Mouse (Mus musculus): ENCODE results near the gene Tmem108. TPM values are rescaled to one million over a fixed set of nuclear protein-coding genes. Genes with fewer than 3 reads are reported as not detected.

Gene Tmem108
- polyA plus RNA-seq, 1 experiment, result 1.0 TPM

DNA sequence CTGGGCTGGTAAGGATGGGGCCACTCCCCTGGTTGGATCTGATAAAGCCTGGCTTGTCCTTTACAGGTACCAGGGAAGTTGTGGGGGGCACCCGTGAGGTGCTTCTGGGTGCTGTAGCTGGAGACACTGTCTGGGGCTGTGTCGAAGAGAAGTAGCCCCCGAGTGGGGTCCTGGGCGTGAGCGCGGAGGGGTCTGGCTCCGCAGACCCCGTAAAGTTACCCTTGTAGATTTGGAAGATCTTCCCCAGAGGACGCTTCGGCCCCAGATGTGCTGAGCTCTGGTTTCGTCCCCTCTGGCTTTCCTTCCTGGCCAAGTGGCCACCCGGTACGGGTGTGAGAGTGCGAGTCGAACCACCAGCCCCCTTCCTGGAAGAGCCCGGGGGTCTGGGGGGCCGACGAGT, 262.3 kb downstream of the Tmem108 start:
- no peak for DNase-seq (ENCODE audit: low spot score)

- DNase-seq (ENCODE audit: low spot score), result no peak
Measured at GRCm38 (mm10) chr9:103498699-103499098, 262.9 kb downstream of the Tmem108 start.

GRCm38 (mm10) chr9:103495391-103495790, 266.2 kb downstream of the Tmem108 start:
- no peak for DNase-seq (ENCODE audit: low spot score)

DNA sequence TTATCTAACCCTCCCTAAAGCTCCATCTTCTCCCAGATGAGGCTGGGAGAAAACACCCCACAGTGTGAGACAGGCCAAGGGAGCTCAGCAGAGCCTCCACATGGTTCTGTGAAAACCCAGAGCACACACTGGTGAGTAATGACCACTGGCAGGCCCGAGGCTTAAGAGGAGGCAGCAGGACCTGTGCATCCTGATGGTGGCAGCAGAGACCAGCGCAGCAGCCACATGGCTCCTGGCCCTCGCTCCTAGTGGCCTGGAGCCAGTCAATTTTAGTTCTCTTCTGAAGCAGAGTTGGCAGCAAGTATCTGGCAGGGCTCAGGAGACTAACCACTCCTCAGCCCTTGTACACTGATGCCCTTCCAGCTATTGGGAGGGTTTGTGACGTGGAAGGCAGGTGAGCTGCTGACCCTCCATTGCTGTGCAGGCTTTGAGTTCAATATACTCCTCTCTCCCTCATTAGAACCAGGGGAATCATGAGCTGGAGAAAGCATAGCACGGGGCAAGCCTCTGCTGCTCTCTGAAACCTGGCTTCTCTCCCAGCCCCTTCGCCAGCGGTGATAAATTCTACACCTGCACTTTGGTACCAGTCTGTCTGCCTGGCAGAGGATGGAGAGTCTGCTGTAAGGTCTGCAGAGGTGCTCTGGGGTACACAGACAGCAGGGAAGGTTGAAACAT, 267.2 kb downstream of the Tmem108 start:
- DNase-seq (ENCODE audit: low spot score), result peak; percentile 48

DNA sequence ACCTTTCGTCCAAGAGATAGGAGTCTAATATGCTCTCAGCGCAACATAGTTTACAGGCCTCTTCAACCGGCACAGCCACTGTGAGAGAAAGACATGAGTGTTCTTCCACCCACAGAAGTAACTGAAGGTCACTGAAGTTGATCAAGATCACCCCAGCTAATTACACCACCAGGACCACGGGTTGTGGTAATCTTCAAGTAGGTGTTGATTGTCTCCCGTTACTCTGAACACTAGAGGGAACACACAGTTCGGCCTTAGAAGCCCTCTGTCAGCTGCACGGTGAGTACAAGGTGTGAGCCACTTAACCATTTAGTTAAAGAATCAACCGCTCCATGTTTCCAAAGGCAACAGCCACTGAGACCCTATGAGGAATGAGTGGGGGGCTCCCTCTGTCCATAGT, 269.7 kb downstream of the Tmem108 start:
- no peak for DNase-seq (ENCODE audit: low spot score)

GRCm38 (mm10) chr9:103490439-103490838, 271.2 kb downstream of the Tmem108 start:
- DNase-seq (ENCODE audit: low spot score), result peak; percentile 46

DNA sequence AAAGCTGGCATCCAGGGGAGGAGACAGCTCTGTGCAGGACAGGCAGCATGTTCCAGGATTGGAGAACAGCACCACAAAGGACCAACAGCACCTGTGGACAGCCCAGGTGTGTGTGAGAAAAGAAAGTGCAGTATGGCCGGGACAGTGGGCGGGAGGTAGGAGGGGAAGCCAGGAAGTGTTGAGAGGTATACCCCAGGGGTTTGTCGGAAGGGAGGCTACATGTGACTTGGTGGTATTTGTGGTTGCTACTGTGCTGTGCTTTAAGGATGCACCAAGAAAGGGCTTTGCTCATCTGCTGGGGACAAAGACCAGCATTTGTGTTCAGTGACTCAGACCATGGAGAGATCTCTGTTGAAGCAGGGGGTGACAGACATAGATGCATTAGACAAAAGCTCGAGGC, 271.8 kb downstream of the Tmem108 start:
- DNase-seq (ENCODE audit: low spot score), result no peak

- no peak for DNase-seq (ENCODE audit: low spot score)
Measured at GRCm38 (mm10) chr9:103489096-103489495, 272.5 kb downstream of the Tmem108 start.

- DNase-seq (ENCODE audit: low spot score), result no peak
Measured at GRCm38 (mm10) chr9:103486262-103486661, 275.4 kb downstream of the Tmem108 start.

DNA sequence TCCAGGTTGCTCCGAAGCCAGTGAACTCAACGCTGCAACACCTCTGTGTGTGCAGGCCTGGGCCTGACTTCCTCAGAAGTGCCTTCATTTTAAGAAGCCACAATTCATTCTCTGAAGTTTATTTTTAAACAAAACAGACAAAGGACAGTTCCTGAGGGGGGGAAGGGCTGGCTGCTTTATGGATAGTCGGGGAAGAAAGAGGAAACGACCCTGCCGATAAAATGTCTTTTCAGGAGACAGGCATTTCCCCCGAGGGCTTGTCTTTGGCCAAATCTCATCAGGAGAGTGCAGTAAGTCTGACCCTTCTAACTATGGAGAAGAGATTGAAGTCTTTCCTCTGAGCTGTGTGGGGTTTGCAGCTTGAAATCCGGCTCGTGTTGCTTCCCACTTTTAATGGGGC, 276.0 kb downstream of the Tmem108 start:
- no peak for DNase-seq (ENCODE audit: low spot score)

- no peak for DNase-seq (ENCODE audit: low spot score)
Measured at GRCm38 (mm10) chr9:103480603-103481220, 280.9 kb downstream of the Tmem108 start.

DNA sequence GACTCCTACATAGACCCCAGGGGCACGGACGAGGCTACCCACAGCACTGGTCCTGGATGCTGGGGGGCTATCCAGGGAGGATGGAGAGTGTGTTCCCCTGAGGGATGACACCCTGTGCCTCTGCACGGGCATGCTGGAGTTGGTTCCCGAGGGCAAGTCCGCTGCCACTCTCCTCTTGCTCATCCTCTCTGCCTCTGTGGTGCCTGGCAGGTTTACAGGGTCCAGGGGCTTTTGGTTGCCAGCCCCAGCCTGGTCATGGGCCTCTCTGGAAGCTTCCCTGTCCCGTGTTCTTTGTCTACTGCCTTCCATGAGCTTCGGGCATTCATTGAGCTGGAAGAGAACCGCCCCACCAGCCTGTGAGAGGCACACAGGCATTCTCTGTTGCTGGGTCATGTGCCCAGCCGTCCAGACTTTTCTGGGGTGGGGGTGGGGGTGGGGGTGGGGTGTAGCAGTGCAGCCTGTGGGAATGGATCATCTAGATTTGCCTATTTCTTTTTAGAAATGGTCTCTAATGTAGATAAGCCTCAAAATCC, 281.5 kb downstream of the Tmem108 start, which contains the start of gene Bfsp2:
TSS of gene Bfsp2 (minus strand) at position 377 of the 533 bp plus-strand sequence.
- no peak for DNase-seq (ENCODE audit: low spot score)

DNA sequence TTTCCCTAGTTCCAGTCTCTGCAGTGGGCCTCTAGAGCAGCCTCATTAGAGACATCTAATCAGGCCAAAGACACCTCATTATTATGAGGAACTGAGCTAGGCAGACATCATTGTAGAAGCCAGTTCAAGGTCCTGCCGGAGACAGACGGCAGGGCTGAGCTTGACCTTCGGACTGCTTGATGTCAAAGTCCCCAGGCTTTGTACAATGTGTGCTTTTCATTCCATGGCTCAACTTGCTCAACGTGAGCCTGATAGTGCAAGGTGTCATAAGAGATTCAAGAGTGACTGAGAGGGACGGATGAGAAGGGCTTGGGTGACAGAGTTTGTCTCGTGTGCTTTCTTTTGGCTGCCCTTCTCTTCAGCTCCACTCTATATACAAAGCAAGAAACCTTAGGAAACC, 286.2 kb downstream of the Tmem108 start:
- DNase-seq (ENCODE audit: low spot score), result no peak

DNA sequence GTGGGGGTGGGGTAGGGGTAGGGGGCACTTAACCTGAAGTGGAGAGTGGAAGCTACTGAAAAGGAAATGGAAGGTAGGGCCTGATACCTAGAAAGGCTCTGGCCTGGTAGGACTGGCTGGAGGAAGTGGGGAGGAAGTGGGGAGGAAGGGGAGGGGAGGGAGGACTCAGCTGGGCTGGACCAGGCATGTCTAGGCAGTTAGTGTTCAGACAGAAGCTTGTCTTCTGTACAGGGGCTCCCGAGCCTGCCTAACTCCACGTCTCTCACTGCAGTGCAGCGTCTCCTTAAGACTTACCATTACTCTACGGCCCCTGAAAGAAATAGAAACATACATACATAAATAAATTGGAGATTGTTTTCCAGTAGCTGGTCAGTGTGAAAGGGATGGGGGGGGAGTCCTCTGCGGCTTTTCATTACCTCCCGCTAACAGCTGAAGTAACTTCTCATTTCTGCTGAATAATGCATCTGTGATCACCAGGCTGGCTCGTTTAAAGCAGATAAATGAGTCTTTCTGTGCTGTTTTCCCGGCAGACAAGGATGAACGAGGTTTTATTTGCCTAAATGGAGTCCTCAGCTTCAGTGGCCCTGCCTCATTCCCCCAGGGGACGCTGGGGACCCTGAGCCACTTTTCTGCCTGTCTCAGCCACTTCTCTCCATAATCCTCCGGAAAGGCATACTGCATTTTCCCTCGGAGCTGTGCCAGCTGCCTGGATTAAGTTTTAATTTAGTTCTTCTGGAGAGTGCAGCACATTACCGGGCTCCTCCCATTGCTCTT, 287.5 kb downstream of the Tmem108 start:
- DNase-seq (ENCODE audit: low spot score), result no peak

GRCm38 (mm10) chr9:103471784-103472183, 289.9 kb downstream of the Tmem108 start:
- no peak for DNase-seq (ENCODE audit: low spot score)

DNA sequence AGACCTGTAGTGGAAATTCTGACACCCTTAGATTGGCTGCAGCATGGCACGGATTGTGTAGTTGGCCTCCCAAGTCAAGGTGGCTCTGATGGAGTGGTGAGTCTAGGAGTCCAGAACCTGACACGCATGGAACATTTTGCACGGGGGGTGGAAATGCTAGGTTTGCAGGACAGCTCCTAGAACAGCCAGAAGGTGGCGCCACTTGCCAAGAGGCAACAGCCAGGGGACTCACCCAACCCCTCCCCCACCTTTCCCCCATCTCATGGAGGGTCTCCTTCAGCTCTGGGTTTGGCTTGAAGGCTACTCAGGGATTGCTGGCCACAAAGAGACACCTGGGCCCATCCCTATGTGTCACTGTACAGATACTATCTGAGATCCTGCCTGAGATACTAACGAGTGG, 292.1 kb downstream of the Tmem108 start:
- no peak for DNase-seq (ENCODE audit: low spot score)

GRCm38 (mm10) chr9:103468911-103469310, 292.7 kb downstream of the Tmem108 start:
- DNase-seq (ENCODE audit: low spot score), result no peak

- DNase-seq (ENCODE audit: low spot score), result no peak
Measured at GRCm38 (mm10) chr9:103465711-103466220, 295.9 kb downstream of the Tmem108 start.

- no peak for DNase-seq (ENCODE audit: low spot score)
Measured at GRCm38 (mm10) chr9:103465293-103465692, 296.3 kb downstream of the Tmem108 start.

DNA sequence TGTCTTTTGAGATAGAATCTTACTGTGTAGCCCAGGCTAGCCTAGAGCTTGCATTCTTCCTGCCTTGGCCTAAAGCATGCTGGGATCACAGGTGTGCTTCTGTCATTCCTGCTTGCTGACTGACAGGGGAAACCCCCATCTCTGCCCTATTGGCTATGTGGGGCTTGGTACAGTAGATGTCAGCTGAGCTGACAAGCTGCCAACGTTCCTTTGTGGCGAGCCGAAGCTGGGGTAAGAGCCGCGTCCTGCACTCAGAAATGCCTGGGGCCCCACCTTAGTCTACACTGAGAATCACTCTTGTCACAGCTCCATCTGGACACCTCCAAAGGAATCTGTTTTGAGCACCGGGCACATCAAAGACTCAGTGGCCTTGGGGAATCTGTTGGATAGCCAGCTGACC, 297.8 kb downstream of the Tmem108 start:
- DNase-seq (ENCODE audit: low spot score), result no peak

DNA sequence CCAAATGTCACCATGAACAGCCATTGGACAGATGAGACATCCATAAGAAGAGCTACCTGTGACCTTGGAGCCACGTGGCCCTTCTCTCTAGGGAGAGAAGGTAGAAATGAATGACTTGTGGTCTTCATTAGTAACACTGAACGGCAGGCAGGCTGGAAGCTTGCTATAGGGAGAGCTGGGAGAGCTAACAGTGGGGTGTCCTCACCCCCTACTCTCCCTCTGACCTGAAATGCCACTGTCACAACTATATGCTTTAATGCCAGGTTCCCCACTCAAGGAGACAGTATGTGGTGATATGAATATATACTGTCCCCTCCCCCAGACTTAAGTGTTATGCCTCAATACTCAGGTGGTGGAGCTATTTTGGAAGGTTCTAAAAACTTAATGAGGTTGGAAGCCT, 301.8 kb downstream of the Tmem108 start:
- DNase-seq (ENCODE audit: low spot score), result no peak

- DNase-seq (ENCODE audit: low spot score), result no peak
Measured at GRCm38 (mm10) chr9:103459307-103459706, 302.3 kb downstream of the Tmem108 start.
